Mouse (Mus musculus) kidney, postnatal 10 days (tissue): ENCODE results near the gene Pzp.

Source experiments
- DNase-seq: peaks from one replicate; pipeline ENCODE4 v3.0.0; 2021; ENCODE audit warnings: mixed read lengths

Pzp gene

GRCm38 (mm10) chr6:128435474-128435873 lies 91.0 kb downstream of the Pzp start:
- DNase-seq, result peak; percentile 90
